Mouse (Mus musculus) ovary, postnatal 14 days (tissue): ENCODE results near the gene Lkaaear1.

Experiments used
- DNase-seq: peaks from one replicate; pipeline ENCODE4 v3.0.0; 2022; ENCODE audit warnings: low spot score

Lkaaear1 gene

DNA sequence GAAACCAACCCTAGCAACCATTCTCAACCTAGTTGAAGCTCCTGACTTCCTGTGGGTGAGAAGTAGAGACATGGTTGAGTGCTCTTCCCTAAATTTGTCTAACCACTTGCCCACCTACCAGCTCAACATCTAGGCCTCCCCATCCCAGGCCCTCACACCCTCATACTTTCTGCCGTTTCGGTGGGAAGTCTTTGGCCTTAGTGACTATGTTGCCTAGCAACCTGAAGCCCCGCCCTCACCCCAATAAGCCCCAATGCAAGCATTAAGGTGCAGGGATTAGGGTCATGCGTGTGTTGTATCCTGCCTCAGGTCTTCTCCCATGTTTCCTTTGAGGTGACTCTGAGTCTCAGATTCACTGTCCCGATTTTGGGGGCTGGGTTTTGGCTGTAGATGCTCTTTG lies at the start of gene Lkaaear1:
TSS of gene Lkaaear1 (minus strand) at position 202 of the 400 bp plus-strand sequence.
- DNase-seq, result no peak

DNA sequence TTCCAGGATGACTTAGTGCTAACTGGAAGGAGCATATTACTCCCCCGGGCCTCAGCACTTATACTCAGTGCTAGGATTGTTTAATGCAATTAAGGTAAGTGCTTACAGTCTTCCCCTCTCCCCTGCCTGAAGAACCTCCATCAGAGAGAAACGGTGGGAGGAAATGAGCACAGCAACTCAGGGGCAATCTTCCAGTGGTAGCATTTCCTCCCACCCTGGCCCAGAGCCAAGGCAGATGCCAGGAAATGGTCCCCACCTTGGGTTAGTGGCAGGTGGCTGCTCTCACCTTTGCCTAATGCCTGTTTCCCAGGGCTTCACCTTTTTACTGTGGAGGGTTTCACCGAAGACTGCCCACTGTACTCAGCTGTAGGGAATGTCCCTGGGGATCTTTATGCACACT lies 31.8 kb upstream of the Lkaaear1 start:
- no peak for DNase-seq

DNA sequence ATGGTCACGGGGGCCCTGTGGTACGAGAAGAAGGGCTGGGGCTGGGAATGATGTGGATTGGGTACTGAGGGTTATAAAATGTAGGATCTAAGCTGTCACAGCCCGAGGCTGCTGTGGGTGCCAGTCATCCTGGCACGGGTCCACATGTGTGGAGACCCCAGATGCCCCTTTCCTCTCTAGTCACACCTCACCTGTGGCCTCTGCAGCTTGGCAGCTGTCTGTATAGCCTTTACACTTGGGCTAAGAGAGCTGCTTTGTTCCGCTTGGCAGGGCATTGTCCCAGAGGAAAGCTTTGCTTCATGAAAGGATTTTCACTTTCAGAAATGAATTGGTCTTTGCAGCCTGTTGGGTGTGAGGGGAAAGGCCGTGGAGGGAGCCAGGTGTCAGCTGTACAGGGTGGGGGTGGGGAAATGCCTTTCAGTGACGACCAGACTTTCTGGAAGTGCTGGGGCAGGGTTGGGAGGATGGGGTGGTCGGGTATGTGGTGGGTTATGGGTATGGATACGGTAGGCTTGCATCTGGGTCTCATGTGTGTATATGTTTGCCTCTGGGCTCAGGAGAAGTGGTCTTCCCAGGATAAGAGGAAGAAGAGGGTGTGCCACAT lies 29.5 kb upstream of the Lkaaear1 start:
- DNase-seq, result no peak

DNA sequence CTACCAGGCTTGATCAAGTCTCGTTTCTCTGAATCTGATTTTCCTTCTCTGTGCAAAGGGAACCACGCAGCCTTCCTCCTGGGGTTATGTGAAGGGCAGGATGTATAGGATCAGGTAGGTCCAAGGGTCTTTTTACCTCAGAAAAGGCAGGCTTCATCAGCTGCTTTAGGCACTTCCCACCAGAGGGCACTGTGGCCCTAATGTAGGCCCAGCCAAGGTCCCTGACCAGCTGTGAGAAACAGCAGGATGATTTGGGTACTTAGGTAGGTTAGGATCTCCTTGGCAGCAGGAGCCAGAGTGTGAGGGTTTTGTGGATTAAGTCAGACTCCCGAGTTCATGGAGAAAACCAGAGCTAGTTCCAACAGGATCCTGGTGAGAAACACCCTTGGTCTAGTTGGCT lies 24.0 kb upstream of the Lkaaear1 start:
- DNase-seq, result peak; percentile 7

DNA sequence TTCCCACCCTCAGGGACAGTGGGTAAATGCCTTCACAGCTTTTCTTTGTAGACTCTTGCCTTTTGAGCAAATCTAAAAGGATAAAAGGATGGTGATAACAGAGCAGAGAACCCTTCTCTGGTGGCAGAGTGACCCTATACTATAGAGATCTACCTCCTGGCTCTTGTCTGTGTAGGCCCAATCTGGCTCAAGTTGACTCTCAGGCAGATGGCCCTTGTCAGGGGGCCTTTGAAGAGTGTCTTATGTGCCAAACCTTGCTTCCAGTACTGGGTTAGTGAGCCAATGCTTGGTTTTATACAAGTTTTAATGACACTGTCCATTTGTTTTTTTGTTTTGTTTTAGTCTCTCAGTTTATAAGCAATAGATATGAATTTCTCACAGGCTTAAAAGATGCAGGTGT lies 23.0 kb upstream of the Lkaaear1 start:
- no peak for DNase-seq

DNA sequence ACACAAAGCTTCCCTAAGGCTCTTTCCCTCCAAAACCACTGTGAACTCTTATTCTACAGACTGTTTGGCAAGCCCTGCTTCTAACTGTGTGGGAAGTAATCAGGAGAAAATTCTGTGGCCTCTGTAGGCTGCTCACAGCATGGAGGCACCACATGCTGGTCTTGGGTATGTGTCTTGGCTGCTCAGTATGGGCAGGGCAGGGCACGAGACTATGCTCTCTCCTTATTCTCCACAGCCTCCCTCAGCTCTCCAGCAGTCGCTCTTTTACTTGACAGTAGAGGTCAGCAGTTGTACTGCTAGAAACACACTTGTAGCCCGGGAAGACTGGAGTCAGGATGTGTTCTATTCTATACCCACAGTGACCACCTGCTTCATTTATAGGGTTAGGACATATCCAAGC lies 21.8 kb upstream of the Lkaaear1 start:
- no peak for DNase-seq

DNA sequence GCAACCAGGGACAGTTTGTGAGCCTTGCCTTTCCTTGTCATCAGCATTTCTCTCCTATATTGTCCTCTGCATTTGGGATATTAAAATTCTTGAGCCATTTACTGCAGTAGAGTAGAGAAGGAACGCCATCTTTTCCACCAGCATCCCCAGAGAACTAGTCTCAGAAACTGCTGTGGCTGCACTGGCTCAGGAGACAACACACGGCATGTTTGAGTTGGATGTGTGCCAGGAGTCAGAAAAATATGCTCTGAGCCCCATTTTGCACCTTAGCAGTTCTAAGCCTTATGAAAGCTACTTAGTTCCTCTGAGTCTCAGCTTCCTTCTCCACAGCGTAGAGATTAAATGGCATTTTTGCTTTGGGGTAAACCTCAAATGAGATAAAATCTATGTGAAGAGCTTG lies 18.7 kb upstream of the Lkaaear1 start:
- DNase-seq, result no peak

DNA sequence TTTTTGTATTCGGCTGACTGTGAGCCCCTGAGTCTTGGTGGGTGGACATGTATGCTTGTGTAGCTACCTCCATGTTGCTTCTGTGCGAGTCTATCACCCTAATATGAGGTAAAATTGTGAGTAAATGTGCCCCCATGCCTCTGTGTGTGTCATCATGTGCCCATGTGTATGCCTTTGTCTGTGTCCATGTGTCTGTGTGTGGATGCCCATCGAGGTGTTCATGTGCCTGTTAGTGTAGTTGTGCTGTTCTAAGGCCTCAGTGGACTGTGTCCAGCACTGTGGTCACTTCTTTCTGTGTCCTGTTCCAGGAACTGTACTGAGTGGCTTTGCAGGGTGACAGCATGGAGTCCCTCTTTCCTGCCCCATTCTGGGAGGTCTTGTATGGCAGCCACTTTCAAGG lies 17.1 kb upstream of the Lkaaear1 start:
- no peak for DNase-seq

DNA sequence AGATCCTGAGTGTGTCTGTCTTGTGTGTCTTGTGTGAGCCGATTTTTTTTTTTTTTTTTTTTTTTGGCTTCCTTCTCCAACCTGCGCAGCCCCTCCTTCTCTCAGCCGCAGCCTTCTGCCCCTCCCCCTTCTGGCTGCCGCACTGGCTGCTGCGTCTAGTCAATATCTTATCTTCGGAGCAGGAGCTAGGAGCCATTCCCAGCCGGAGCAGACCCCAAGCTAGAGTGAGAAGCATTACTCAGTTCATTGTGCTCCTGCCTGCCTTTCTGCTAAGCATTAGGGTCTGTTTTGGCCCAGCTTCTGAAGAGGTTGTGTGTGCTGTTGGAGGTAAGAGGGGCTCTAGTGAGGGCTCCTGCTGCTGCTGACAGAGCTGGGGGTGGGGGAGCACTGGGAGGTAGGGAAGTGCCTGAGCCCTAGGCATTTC lies 16.7 kb upstream of the Lkaaear1 start, which contains the start of gene Oprl1:
TSS of gene Oprl1 (plus strand) at position 114 of the 424 bp plus-strand sequence.
- DNase-seq, result no peak

DNA sequence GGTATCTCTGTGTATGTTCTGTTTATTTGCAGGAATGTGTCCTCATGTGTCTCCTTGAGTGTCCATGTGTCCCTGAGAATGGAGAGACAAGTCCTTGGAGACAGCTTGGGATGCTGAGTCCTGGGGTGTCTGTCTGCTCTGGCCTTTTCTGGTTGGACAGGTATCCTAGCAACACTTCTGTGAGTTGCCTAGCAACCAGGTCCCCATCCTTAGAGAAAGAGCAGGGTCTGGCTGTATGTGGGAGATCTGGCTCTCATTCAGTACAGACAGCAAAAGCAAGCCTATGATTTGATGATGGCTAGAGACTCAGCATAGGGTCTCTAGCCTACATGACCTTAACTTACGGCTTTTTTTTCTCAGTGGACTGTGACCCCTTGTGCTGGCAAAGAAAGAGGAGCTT lies 15.5 kb upstream of the Lkaaear1 start:
- DNase-seq, result no peak

DNA sequence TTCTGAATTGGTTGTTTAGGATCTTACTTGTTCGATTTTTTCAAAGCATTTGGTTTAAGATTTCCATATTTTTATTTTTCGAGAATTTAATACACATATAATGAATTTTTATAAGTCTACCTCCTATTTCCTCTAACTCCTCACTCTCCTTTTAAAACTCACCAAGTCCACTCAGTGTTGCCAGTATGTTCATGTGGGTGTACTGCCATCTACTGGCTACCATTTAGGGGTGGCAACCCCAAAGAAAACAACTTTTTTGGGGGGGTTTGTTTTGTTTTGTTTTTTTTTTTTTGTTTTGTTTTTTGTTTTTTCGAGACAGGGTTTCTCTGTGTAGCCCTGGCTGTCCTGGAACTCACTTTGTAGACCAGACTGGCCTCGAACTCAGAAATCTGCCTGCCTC lies 8.4 kb upstream of the Lkaaear1 start:
- no peak for DNase-seq

DNA sequence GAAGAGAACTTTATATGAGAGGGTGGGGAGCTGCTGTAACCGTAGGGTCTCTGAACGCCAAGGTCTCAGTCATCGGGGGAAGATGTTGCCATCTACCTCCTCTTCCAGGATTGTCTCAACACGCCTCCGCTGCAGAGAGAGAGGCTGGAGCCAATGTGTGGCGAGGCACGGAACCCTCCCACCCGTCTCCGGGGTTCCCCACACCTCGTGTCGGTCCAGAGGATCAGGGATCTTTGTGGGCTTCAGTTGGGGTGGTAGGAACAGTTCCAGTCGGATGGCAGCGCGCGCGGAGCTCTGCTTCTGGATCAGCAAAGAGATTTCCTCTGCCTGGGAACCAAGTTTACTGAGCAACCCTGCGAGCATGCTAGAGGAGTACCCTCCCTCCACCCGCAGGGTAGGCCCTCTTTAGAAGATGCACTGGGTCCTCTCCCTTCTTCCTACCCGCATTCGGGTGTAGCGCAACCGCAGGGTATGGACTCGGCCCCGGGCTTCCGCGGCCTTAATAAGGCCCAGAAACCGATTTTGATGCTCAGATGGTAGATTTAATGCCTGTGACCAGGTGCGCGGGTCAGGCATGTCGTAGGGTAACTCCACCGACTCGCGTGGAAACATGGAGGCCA lies 1.3 kb downstream of the Lkaaear1 start:
- DNase-seq, result no peak

DNA sequence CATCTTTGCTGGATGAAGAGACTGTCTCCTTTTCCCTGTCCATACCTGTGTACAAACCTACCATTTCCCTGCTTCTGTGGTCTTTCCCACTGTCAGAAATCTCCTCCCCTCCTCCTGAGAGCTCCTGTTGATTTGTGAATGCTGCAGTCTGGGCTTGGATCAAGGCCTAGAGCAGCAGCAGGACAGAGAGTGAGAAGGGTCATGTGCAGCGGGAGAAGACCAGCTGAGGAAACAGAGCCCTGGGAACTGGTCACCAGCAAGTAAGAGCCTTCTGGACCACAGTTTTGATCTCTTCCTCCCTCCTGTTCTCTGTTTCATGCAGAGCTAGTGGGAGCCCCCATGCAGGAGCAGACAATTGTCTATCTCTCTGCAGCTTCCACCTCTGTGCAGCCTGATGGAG lies 2.5 kb downstream of the Lkaaear1 start:
- DNase-seq, result no peak

DNA sequence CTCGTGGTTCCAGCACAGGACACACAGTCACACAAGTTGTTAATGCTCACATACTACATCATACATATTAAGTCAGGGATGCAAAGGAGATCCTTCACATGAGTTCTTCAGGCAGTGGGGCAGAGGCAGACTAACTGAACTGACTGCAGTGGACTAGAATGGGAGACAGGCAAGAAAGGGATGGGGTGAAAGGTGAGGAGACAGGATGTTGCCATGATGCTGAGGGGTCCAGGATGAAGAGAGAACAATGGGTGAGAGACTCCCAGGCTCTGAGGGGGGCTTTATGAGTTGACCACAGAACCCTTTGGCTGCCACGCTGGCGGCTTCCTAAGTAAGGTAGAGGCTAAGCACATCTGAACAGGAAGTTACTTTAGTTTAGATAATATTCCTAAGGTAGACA lies 3.7 kb downstream of the Lkaaear1 start:
- no peak for DNase-seq

DNA sequence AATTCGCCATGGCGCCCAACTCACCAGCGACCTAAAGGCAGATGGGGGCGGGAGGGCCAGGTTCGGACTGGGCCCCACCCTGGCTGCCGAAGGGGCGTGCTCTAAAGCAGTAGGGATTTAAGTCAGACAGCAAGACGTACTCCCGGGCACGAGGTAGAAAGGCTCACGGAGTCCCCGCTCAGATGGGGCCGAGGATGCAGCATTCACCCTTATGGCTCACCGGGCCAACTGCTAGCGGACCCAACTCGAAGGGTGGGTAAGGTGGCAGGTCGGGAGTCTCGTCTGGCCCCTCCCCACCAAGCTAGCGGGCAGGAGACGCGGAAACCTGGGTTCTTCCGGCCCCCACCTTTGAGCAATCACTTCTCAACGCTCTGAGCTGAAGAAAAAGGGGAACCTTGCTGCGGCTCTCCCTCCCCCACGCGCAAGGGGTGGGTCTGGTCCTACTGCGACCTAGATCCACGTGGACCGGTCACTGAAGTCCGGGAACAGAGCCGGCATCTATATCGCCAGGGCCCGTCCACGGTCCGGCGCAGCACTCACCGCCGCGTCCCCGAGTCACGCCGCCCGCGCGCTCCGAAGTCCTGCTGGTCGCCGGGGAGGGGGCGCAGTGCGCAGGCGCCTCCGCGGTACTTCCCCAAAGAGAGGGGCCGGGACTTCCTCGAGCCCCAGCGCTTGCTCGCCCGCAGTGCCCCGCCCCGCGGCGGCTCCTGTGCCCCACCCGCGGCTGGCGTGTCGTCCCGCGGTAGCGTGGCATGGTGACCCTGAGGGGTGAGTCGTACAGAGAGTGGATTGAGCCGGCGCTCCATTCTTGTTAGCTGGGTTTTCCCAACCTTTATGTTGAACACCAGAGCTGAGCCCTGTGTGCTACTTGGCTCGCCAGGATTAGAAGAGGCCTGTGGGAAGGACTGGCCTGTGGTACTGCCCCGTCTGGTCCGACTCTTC lies 4.6 kb downstream of the Lkaaear1 start, which contains the start of gene Rgs19:
TSS of gene Rgs19 (minus strand) at position 639 of the 942 bp plus-strand sequence.
- peak; percentile 61 for DNase-seq

DNA sequence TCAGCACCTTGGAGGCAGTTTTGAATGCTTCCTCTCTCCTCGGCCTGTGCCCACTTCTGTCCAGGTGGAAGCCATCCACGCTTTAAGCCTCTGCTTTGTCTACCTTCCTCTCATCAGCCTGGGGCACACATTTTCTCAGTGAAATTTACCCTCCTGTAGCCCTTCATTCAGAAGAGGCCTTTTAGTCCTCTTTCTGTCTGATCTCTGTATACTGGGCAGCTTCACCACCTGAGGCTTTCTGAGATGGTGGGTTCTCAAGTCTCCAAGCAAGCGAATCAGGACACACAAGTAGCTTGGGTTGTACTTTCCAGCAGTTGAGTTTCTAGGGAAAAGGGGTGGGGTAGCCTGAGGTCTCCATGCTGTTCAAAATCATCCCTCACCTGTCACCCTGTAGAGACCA lies 5.9 kb downstream of the Lkaaear1 start:
- no peak for DNase-seq

DNA sequence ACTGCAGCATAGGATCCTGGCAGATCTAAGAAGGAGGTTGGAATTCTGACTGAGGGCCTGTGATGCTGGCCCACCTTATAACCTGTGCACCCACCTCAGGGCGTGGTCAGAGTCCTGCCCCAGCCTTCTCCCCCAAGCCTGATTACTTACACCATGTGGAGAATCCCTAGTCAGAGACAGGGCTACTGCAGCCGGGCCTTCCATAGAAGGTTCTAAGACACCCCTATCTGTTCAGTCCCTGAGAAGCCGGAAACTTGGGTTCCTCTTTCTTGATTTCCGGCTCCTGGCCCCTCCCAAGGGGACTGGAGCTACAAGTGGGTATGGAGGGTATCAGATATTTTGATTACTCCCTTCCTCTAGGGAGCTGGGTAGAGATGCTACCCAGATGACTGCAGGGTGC lies 6.7 kb downstream of the Lkaaear1 start:
- no peak for DNase-seq

DNA sequence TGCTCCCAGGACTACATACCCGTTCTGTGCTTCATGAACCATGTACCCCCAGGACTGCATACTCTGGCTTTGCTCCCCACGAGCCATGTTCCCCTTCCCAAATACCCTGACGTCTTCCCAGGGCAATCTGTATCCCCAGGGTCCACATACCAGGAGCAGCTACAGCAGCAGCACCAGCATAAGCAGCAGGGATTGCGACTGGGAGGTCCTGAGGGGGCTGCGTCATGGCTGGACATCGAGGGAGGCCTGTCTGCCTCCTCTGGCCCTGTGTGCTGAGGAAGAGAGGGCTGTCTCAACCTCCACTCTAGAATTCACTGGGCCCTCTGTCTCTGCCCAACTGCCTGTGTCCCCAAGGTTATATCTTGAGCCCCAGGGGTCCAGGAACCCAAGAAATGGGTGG lies 7.2 kb downstream of the Lkaaear1 start:
- DNase-seq, result no peak

DNA sequence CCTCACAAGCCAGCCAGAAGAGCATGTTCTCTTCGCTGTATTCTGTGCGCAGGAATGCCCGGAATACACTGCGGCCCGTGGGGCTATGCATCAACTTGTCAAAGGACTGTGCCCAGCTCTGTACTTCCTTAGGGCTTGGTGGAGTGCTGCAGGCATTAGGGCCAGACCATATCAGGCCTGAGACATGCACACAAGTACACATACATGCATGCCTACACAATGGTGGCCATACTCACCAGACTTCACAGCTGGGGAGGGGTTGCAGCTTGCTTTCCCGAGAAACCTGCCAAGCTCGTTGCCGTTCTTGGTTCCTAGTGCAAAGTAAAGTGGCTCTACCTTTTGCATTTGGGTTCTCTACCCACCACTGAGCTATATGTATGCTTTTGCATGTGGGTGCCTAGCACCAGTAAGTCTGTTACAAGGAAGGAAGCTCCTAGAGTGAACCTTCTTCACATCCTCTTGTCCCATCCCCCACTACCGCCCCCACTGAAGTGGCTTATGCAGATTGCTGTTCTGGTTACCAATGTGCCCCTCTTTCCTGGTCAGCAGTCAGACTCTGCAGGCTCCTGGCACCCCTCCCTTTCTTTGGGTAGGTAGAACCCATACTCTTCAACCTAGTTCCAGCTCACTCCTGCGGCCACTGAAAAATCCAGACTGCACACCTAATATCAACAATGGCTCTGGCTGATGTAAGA lies 8.6 kb downstream of the Lkaaear1 start:
- no peak for DNase-seq

DNA sequence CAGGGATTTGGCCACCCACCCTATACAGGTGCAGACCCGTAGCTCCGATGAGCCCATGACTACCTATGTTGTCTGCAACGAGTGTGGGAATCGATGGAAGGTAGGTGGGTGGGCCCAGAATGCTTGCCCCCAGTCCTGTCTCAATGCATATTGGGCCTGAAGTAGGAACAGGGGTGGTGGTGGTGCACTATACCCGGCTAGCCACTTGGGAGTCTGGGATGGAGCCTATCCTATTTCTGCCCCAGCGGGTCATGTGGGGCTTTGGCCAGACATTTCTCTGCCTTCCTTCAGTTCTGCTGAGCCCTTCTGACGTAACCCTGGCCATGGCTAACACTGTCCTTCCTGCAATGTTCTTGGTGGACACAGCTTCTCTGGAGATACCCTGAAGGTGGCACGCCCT lies 10.7 kb downstream of the Lkaaear1 start:
- no peak for DNase-seq

DNA sequence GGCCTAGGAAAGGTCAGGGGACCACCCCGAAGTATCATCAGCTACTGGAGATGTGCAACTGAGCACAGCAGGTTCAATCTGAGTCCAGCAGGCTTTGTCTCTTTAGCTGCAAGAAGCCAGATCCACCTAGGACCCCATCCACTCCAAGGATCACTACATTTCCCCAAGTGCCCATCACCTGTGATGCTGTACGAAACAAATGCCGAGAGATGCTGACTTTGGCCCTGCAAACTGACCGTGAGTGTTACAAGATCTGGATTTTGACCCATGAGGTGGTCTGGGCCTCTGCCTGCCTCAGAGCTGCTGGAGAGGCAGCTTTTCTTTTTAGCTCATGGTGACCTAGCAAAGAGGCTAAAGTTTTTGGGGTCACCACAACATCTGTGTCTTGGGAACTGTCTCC lies 12.6 kb downstream of the Lkaaear1 start:
- no peak for DNase-seq

DNA sequence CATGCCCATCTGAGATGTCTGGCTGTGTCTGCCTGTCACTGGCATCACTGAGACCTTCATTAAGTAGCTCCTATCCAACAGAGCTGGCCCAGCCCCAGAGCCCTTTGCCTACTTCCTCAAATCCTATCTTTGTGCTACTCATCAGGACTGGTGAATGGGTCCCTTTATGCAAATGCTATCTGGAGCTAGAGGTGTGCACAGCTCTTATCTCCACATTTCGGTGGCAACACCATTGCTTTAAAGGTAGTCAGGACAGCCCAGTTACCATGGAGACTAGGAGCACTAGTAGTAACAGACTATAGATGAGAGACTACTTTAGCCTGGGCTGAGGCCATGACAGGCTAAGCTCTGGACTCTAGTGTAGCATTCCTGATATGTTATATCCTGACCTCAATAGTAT lies 13.5 kb downstream of the Lkaaear1 start:
- no peak for DNase-seq
